Mouse (Mus musculus) embryonic fibroblast, embryonic 13.5 days (primary cell): ENCODE measurements around the gene Mrps7.

Source experiments
- CTCF ChIP-seq: IDR thresholded peaks from 2 replicates; pipeline ENCODE4 v1.5.1; 2011; ENCODE audit warnings: mild to moderate bottlenecking, control low read depth, low read length, moderate library complexity, borderline replicate concordance; ENCODE audit not compliant: insufficient read depth
- POLR2A ChIP-seq: IDR thresholded peaks from 2 replicates; pipeline ENCODE4 v1.6.1; 2011; ENCODE audit warnings: low read depth, mild to moderate bottlenecking, control low read depth, low read length, moderate library complexity

GRCm38 (mm10) chr11:115634109-115634508 is 30.4 kb downstream of the Mrps7 start:
- no peak for TF ChIP-seq CTCF
- TF ChIP-seq POLR2A = no peak
